Mouse (Mus musculus) stomach, embryonic 14.5 days (tissue): ENCODE data around the gene Prkca. TPM values are rescaled to one million over a fixed set of nuclear protein-coding genes. Genes with fewer than 3 reads are reported as not detected.

Source experiments
- ATAC-seq: fragments of 200-750 bp; cut with Nextera tagmentation; 2 replicates; pipeline ENCODE4 v1.8.0; 2017; ENCODE audit warnings: low read depth, moderate TSS enrichment; ENCODE audit not compliant: insufficient number of reproducible peaks, insufficient read depth, low FRiP score
- H3K27ac ChIP-seq: fragments of 300-500 bp; sonication (generic); 2 replicates; pipeline ENCODE4 v1.5.1; 2014; ENCODE audit warnings: mild to moderate bottlenecking, low read length, moderate library complexity, mixed read lengths
- H3K27me3 ChIP-seq: fragments of 300-500 bp; sonication (generic); 2 replicates; pipeline ENCODE4 v1.6.1; 2014; ENCODE audit warnings: low read length, control low read depth, mixed read lengths; ENCODE audit not compliant: control insufficient read depth, insufficient read depth
- H3K36me3 ChIP-seq: fragments of 300-500 bp; sonication (generic); 2 replicates; pipeline ENCODE4 v1.6.1; 2014; ENCODE audit warnings: mild to moderate bottlenecking, control low read depth, low read length, moderate library complexity, mixed read lengths; ENCODE audit not compliant: control insufficient read depth, insufficient read depth
- H3K4me1 ChIP-seq: fragments of 300-500 bp; sonication (generic); 2 replicates; pipeline ENCODE4 v1.6.1; 2014; ENCODE audit warnings: low read length, control low read depth, mixed read lengths; ENCODE audit not compliant: control insufficient read depth, insufficient read depth
- H3K4me2 ChIP-seq: fragments of 300-500 bp; sonication (generic); replicated peaks from 2 replicates; pipeline ENCODE4 v1.6.1; 2014; ENCODE audit warnings: low read depth, low read length, control low read depth
- H3K4me3 ChIP-seq: fragments of 300-500 bp; sonication (generic); 2 replicates; pipeline ENCODE4 v1.5.1; 2014; ENCODE audit warnings: low read depth, low read length, control low read depth
- H3K9ac ChIP-seq: fragments of 300-500 bp; sonication (generic); replicated peaks from 2 replicates; pipeline ENCODE4 v1.6.1; 2014; ENCODE audit warnings: low read depth, mild to moderate bottlenecking, control low read depth, low read length, moderate library complexity, mixed read lengths
- H3K9me3 ChIP-seq: fragments of 300-500 bp; sonication (generic); 2 replicates; pipeline ENCODE4 v1.6.1; 2016; ENCODE audit warnings: low read depth, low read length, control low read depth; ENCODE audit not compliant: control insufficient read depth
- WGBS: fragments of 180-500 bp; shearing (Covaris S2); extraction: QIAGEN DNeasy Blood & Tissue Kit; methylation state at CpG from one replicate; pipeline ENCODE4 v1.1.7; 2014; 5-methylcytosine and 5-hydroxymethylcytosine counted together
- polyA plus RNA-seq: library from polyadenylated mRNA; unstranded; fragments of >200 nt; fragmentation: Nextera tagmentation; extraction: Ambion mirVana; gene quantifications from 2 replicates; pipeline ENCODE4 v1.2.1, GENCODE M21; 2014

Gene Prkca
- polyA plus RNA-seq, 1 experiment from 2014 or later = 8.6 TPM

DNA sequence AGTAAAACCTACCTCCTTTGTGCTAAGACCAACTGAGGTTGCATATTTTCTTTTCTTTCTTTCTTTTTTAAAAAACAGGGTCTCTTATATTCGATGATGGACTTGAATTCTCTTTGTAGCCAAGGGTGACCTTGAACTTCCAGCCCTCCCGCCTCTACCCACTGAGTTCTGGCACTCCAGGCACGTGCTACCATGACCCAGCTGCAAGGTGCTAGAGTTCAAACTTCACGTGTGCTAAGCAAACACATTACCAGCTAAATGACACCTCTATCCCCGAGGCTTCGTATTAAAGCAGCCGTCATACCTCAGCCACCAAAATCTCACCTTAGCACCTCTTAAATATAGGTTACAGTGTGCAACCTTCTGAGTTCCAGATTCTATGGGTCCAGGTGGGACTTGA is 21.9 kb upstream of the Prkca start:
- no peaks in the 10 kb centered on the region for H3K27me3 ChIP-seq
- peaks cover 18% of the 10 kb centered on the region; the same call in 1 of the 2 replicates for H3K4me1 ChIP-seq
- no peak overlapping the region for H3K27ac ChIP-seq
- no peak overlapping the region for H3K9ac ChIP-seq
- WGBS = 58% methylated on average over 7 of the region's 7 CpGs
- no peaks in the 10 kb centered on the region for H3K36me3 ChIP-seq
- ATAC-seq = no peak
- H3K4me2 ChIP-seq = no peak overlapping the region
- H3K4me3 ChIP-seq = no peak overlapping the region
- no peaks in the 10 kb centered on the region for H3K9me3 ChIP-seq

DNA sequence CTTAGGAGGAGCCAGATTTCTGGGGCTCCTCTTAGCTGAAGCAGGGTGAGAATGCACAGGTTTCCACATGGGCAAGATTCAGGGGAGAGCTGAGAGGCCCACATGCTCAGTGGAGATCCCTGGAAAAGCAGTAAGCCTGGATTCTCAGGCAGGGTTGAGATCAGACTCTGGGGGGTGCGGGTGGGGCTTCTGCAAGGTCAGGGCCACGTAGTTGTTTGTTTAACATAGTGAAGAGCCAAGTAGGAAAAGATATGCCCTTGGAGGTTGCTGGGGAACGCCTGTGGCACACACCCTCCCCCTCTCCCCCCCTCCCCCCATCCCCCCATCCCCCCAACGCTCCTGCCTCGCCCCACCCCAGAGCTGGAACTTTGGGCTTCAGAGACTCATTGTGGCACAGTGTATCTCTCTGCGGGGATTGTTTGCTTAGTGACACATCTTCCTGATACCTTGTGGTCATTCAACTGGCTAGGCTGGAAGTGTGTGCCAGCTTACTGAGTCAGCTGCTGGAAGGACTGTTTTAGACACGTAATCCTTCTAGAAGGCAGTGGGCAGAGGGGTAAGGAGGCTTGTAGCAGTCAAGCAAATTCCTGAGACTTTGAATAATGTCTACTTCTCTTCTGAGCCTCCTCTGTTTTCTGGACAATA is 21.3 kb upstream of the Prkca start:
- Histone ChIP-seq H3K9me3 (no peaks in the 10 kb centered on the region), H3K4me3 (no peak overlapping the region), H3K27me3 (no peaks in the 10 kb centered on the region), H3K27ac (no peak overlapping the region), H3K9ac (no peak overlapping the region), H3K36me3 (no peaks in the 10 kb centered on the region), H3K4me2 (no peak overlapping the region), H3K4me1 (peaks cover 18% of the 10 kb centered on the region; the same call in 1 of the 2 replicates)
- 32% methylated on average over 5 of the region's 7 CpGs for WGBS
- ATAC-seq = peak; percentile 62

DNA sequence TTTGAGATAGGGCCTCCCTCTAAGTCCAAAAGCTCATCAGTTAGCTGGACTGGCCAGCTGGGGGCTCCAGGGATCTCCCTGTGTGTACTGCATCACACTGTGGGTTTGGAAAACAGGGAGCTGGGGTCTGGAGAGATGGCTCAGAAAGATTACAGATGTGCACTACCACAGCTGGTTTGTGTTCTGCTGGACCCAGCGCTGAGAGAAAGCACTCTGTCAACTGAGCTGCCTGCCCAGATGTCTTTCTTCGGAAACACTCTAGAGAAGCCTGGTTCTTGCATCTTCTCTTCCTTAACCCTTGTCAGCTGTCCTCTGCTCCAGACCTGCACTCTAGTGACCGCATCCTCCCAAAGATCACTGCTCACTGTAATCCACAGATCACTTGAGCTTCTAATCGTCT is 20.3 kb upstream of the Prkca start:
- no peak overlapping the region for H3K4me3 ChIP-seq
- H3K36me3 ChIP-seq = no peaks in the 10 kb centered on the region
- no peak overlapping the region for H3K9ac ChIP-seq
- no peaks in the 10 kb centered on the region for H3K27me3 ChIP-seq
- ATAC-seq = no peak
- no peak overlapping the region for H3K4me2 ChIP-seq
- 46% methylated on average over 4 of the region's 4 CpGs for WGBS
- H3K9me3 ChIP-seq = no peaks in the 10 kb centered on the region
- peaks cover 18% of the 10 kb centered on the region; the same call in 1 of the 2 replicates for H3K4me1 ChIP-seq
- H3K27ac ChIP-seq = no peak overlapping the region

- Histone ChIP-seq H3K9me3 (no peaks in the 10 kb centered on the region), H3K9ac (no peak overlapping the region), H3K27me3 (no peaks in the 10 kb centered on the region), H3K27ac (no peak overlapping the region), H3K36me3 (no peaks in the 10 kb centered on the region), H3K4me3 (no peak overlapping the region), H3K4me1 (peaks cover 18% of the 10 kb centered on the region; the same call in 1 of the 2 replicates), H3K4me2 (no peak overlapping the region)
- no peak for ATAC-seq
- WGBS = 92% methylated on average over 5 of the region's 5 CpGs
These were observed 19.2 kb upstream of the Prkca start for GRCm38 (mm10) chr11:108362965-108363364.

DNA sequence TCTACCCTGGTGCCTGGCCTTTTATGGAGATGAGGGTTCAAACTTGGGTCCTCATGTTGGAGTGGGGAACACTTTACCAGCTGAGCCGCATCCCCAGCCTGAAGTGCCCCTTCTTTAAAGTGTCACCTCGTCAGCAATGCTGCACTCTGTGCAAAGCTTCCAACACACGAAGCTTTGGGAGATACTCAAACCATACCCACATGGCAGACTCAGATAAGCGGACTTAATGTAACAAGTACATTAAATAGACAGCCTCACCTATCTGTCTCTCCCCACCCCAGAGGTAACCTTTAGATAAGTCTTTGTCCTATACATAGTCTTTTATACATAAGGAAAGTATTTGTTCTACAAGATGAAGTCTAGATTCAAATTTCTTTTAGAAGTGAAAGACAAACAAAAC is 17.3 kb upstream of the Prkca start:
- WGBS = 84% methylated on average over 4 of the region's 4 CpGs
- H3K27me3 ChIP-seq = no peaks in the 10 kb centered on the region

DNA sequence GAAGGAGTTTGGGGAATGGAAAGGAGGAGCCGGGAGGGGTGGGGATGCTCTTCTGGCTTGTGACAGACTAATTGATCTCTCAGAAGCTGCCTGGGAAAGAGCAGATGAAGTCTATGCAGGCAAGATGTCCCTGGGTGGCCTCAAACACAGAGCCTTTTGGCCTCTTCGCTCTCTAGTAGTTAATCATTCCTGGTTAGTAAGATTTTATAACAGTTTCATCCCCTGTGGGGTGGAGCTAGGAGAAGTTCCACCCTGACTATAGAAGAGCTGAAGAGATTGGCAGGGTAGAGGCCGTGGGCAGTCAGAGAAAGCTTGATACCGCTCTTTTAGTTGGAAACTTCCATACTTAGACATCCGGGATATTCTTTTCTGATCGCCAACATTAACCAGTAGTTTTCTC is 15.2 kb upstream of the Prkca start:
- Histone ChIP-seq H3K27me3 (no peaks in the 10 kb centered on the region), H3K27ac (no peak overlapping the region), H3K36me3 (no peaks in the 10 kb centered on the region), H3K9ac (no peak overlapping the region), H3K4me1 (0 out of 2 replicates have a peak, but pooled peaks cover 3% of the 10 kb centered on the region), H3K4me3 (no peak overlapping the region), H3K4me2 (no peak overlapping the region), H3K9me3 (no peaks in the 10 kb centered on the region)
- ATAC-seq = no peak
- WGBS = 75% methylated on average over 6 of the region's 6 CpGs

More for the DNA sequence above, 17.3 kb upstream of the Prkca start:
- Histone ChIP-seq H3K4me2 (no peak overlapping the region), H3K9me3 (no peaks in the 10 kb centered on the region), H3K27ac (no peak overlapping the region), H3K36me3 (no peaks in the 10 kb centered on the region), H3K4me3 (no peak overlapping the region), H3K4me1 (peaks cover 18% of the 10 kb centered on the region; the same call in 1 of the 2 replicates), H3K9ac (no peak overlapping the region)
- ATAC-seq = no peak

- Histone ChIP-seq H3K4me2 (no peak overlapping the region), H3K4me3 (no peak overlapping the region), H3K27ac (no peak overlapping the region), H3K4me1 (no peaks in the 10 kb centered on the region), H3K27me3 (no peaks in the 10 kb centered on the region), H3K9ac (no peak overlapping the region), H3K9me3 (no peaks in the 10 kb centered on the region), H3K36me3 (no peaks in the 10 kb centered on the region)
- WGBS = 72% methylated on average over 4 of the region's 4 CpGs
- no peak for ATAC-seq
These were observed 12.3 kb upstream of the Prkca start for GRCm38 (mm10) chr11:108356020-108356419.

- H3K27ac ChIP-seq = no peak overlapping the region
- 87% methylated on average over 10 of the region's 10 CpGs for whole genome bisulfite sequencing
- H3K9ac ChIP-seq = no peak overlapping the region
- no peak overlapping the region for H3K4me3 ChIP-seq
- ATAC-seq = no peak
- H3K9me3 ChIP-seq = no peaks in the 10 kb centered on the region
- no peak overlapping the region for H3K4me2 ChIP-seq
- H3K27me3 ChIP-seq = no peaks in the 10 kb centered on the region
- H3K36me3 ChIP-seq = no peaks in the 10 kb centered on the region
- H3K4me1 ChIP-seq = no peaks in the 10 kb centered on the region
These were observed 9.2 kb upstream of the Prkca start for GRCm38 (mm10) chr11:108352842-108353388.

DNA sequence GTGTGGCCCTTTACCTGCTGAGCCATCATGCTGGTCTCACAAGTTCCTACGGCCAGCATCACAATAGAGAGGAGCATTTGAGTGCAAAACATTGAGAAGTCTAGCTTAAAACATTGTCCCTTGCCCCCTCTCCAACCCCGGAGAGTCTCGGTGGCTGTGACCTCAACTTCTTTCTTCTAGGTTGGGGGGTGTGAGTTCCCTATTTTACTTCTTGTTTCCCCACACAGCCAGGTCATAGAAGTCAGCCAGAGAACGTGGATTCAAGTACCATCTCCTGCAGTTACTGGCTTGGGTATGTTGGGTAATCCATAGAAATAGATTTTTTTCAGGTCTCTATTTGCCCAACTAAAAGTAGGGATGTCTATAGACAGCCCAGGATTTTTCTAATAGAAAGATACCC is 7.1 kb upstream of the Prkca start:
- no peak for ATAC-seq
- H3K27me3 ChIP-seq = no peaks in the 10 kb centered on the region
- H3K4me1 ChIP-seq = no peaks in the 10 kb centered on the region
- no peaks in the 10 kb centered on the region for H3K9me3 ChIP-seq
- H3K36me3 ChIP-seq = no peaks in the 10 kb centered on the region
- H3K4me2 ChIP-seq = no peak overlapping the region
- H3K27ac ChIP-seq = no peak overlapping the region
- no peak overlapping the region for H3K4me3 ChIP-seq
- no peak overlapping the region for H3K9ac ChIP-seq
- WGBS = 78% methylated on average over 4 of the region's 4 CpGs
